Mouse (Mus musculus): ENCODE measurements around the gene Lzts3. TPM values are rescaled to one million over a fixed set of nuclear protein-coding genes. Genes with fewer than 3 reads are reported as not detected.

The Lzts3 gene
- polyA plus RNA-seq, 1 experiment from 2014 or later: 8.4 TPM

DNA sequence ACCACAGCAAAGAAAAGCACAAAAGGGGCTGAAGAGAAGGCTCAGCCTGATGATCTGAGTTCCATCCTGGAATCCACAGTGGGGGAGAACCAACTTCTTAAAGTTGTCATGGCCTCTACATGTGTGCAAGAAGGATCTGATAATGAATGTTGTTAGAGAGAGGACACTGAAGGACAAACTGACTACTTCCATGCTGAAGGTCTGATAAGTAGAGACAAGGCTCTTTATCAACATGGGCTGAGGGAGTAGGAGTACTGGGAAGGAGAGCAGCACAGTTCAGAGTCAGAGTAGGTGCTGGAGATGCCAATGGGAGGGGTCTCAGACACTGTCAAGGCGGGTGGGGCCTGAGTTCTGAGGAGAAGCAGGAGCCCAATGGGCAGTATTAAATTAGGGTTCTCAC is 47.0 kb downstream of the Lzts3 start:
- 77% methylated on average over 1 of the region's 1 CpGs for WGBS
- H3K36me3 ChIP-seq (ENCODE audit: control insufficient read depth, insufficient read depth, low read length): peaks cover 14% of the 10 kb centered on the region
- no peaks in the 10 kb centered on the region for H3K27me3 ChIP-seq (ENCODE audit: control insufficient read depth, insufficient read depth, low read length)
- no peak overlapping the region for H3K4me3 ChIP-seq (replicated peaks; ENCODE audit: low read length)
- H3K9me3 ChIP-seq (replicated peaks; ENCODE audit: control insufficient read depth, low read length): no peaks in the 10 kb centered on the region
- ATAC-seq (ENCODE audit: insufficient read depth, low FRiP score): no peak
- H3K9ac ChIP-seq (ENCODE audit: low read length): no peak overlapping the region
- no peak overlapping the region for H3K4me2 ChIP-seq (ENCODE audit: low read depth, low read length)
- no peak overlapping the region for H3K27ac ChIP-seq (ENCODE audit: low read length)
- H3K4me1 ChIP-seq (ENCODE audit: control insufficient read depth, insufficient read depth, low read length): no peaks in the 10 kb centered on the region

DNA sequence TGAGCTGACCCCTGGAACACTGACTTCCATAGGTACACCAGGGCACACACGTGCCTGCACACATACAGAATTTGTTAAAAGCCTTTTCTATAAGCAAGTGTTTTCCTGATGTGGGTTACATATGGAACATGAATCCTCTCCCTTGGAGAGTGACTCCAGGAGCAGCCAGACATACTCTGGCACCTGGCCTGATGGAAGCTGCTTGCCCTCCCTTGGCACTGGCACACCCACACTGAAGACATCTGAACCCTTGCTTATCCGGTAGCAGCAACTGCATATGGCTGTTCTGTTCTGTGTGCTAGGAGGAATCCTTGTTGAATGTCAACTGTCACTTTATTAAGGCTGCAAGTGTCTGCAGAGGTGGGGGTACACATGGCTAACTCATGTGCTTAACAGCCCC is 51.6 kb downstream of the Lzts3 start:
- Histone ChIP-seq H3K27ac (ENCODE audit: low read length) (no peak overlapping the region), H3K4me1 (ENCODE audit: control insufficient read depth, insufficient read depth, low read length) (no peaks in the 10 kb centered on the region), H3K4me3 (replicated peaks; ENCODE audit: low read length) (no peak overlapping the region), H3K36me3 (ENCODE audit: control insufficient read depth, insufficient read depth, low read length) (peaks cover 5% of the 10 kb centered on the region; the same call in 1 of the 2 replicates), H3K9me3 (replicated peaks; ENCODE audit: control insufficient read depth, low read length) (no peaks in the 10 kb centered on the region), H3K4me2 (ENCODE audit: low read depth, low read length) (no peak overlapping the region), H3K27me3 (ENCODE audit: control insufficient read depth, insufficient read depth, low read length) (no peaks in the 10 kb centered on the region), H3K9ac (ENCODE audit: low read length) (no peak overlapping the region)
- no peak for ATAC-seq (ENCODE audit: insufficient read depth, low FRiP score)
- WGBS: 89% methylated on average over 2 of the region's 2 CpGs

DNA sequence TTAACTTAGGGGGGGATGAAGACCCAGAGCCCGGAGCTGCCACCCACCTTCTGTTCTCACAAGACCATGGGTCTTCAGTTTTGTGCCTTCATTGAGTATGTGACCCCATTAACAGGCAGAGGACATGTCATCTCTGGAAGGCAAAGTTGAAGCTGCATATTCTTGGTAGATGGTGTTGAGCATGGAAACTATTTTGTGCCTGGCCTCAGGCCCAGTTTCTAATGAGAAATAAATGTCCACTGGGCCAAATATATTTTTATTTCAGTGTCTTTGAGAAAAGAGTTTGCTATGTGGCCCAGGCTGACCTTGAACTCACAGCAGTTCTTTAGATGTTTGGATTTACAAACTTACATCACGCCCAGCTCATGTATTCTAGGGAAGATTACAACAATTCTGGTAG is 52.8 kb downstream of the Lzts3 start:
- Histone ChIP-seq H3K4me3 (replicated peaks; ENCODE audit: low read length) (no peak overlapping the region), H3K9me3 (replicated peaks; ENCODE audit: control insufficient read depth, low read length) (no peaks in the 10 kb centered on the region), H3K27ac (ENCODE audit: low read length) (no peak overlapping the region), H3K9ac (ENCODE audit: low read length) (no peak overlapping the region), H3K36me3 (ENCODE audit: control insufficient read depth, insufficient read depth, low read length) (peaks cover 5% of the 10 kb centered on the region; the same call in 1 of the 2 replicates), H3K27me3 (ENCODE audit: control insufficient read depth, insufficient read depth, low read length) (no peaks in the 10 kb centered on the region), H3K4me2 (ENCODE audit: low read depth, low read length) (no peak overlapping the region), H3K4me1 (ENCODE audit: control insufficient read depth, insufficient read depth, low read length) (no peaks in the 10 kb centered on the region)
- 87% methylated on average over 2 of the region's 2 CpGs for WGBS
- ATAC-seq (ENCODE audit: insufficient read depth, low FRiP score): no peak

DNA sequence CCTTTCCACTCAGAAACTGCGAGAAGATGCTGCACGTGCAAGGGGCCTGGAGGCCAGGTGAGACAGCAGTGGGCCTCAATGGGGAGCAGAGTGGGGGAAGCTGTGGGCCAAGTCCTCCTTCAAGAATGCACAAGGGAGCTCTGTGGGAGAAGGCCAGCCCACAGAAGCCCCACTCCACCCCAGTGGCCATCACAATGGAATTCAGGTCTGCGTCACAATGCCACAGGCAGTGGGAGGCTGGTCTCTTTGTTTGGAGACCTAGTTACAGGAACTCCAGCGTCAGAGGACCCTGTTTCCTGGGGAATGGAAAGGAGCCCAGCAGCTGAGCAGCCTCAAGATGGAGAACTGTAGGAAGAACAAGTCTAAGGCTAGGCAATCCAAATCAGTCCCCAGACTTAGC is 53.4 kb downstream of the Lzts3 start:
- H3K27me3 ChIP-seq (ENCODE audit: control insufficient read depth, insufficient read depth, low read length): no peaks in the 10 kb centered on the region
- no peaks in the 10 kb centered on the region for H3K4me1 ChIP-seq (ENCODE audit: control insufficient read depth, insufficient read depth, low read length)
- no peaks in the 10 kb centered on the region for H3K9me3 ChIP-seq (replicated peaks; ENCODE audit: control insufficient read depth, low read length)
- ATAC-seq (ENCODE audit: insufficient read depth, low FRiP score): no peak
- H3K36me3 ChIP-seq (ENCODE audit: control insufficient read depth, insufficient read depth, low read length): peaks cover 5% of the 10 kb centered on the region; the same call in 1 of the 2 replicates
- 74% methylated on average over 4 of the region's 4 CpGs for WGBS
- H3K27ac ChIP-seq (ENCODE audit: low read length): no peak overlapping the region
- H3K4me2 ChIP-seq (ENCODE audit: low read depth, low read length): no peak overlapping the region
- H3K9ac ChIP-seq (ENCODE audit: low read length): no peak overlapping the region
- H3K4me3 ChIP-seq (replicated peaks; ENCODE audit: low read length): no peak overlapping the region

DNA sequence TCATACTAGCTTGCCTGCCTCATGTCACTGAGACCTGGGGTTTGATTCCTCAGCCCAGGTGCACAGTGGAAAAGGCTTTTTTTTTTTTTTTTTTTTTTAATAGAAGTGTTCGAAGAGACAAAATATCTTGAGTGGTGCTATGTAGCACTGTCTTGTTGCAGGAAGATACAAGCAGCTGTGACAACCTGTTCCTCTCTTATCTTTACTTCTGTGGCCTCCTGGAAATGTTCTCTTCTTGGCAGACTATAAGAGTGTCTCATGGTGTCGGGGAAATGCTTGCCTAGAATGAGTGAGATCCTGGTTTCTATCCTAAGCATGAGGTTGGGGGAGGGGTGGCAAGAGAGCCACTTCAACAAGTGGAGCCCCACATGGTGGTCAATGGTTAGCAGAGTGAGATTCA is 54.2 kb downstream of the Lzts3 start:
- WGBS: 68% methylated on average over 2 of the region's 2 CpGs
- H3K9me3 ChIP-seq (replicated peaks; ENCODE audit: control insufficient read depth, low read length): no peaks in the 10 kb centered on the region
- H3K4me3 ChIP-seq (replicated peaks; ENCODE audit: low read length): no peak overlapping the region
- no peak overlapping the region for H3K9ac ChIP-seq (ENCODE audit: low read length)
- H3K27ac ChIP-seq (ENCODE audit: low read length): no peak overlapping the region
- no peak for ATAC-seq (ENCODE audit: insufficient read depth, low FRiP score)
- H3K36me3 ChIP-seq (ENCODE audit: control insufficient read depth, insufficient read depth, low read length): peaks cover 5% of the 10 kb centered on the region; the same call in 1 of the 2 replicates
- H3K4me2 ChIP-seq (ENCODE audit: low read depth, low read length): no peak overlapping the region
- H3K27me3 ChIP-seq (ENCODE audit: control insufficient read depth, insufficient read depth, low read length): no peaks in the 10 kb centered on the region
- H3K4me1 ChIP-seq (ENCODE audit: control insufficient read depth, insufficient read depth, low read length): no peaks in the 10 kb centered on the region

DNA sequence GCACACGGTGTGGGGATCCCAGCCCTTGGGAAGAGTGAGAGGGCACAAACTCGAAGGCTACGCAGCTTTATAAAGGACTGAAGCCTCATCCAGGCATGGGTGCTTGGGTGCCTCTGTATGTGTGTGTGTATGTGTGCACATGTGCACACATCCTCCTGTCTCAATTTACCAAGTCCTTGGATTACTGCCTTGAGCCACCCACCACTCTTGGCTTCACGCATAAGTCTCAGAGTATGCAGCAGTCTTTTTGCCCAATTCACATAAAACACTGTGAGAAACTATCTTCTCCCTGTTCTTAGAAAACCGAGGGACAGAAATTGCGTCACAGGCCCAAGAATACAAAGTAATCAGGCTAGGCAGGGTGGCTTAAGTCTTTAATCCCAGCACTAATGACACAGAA is 56.6 kb downstream of the Lzts3 start:
- H3K4me1 ChIP-seq (ENCODE audit: control insufficient read depth, insufficient read depth, low read length): no peaks in the 10 kb centered on the region
- no peak overlapping the region for H3K27ac ChIP-seq (ENCODE audit: low read length)
- ATAC-seq (ENCODE audit: insufficient read depth, low FRiP score): no peak
- H3K27me3 ChIP-seq (ENCODE audit: control insufficient read depth, insufficient read depth, low read length): peaks cover 15% of the 10 kb centered on the region
- no peak overlapping the region for H3K4me3 ChIP-seq (replicated peaks; ENCODE audit: low read length)
- H3K36me3 ChIP-seq (ENCODE audit: control insufficient read depth, insufficient read depth, low read length): no peaks in the 10 kb centered on the region
- H3K4me2 ChIP-seq (ENCODE audit: low read depth, low read length): no peak overlapping the region
- H3K9me3 ChIP-seq (replicated peaks; ENCODE audit: control insufficient read depth, low read length): no peaks in the 10 kb centered on the region
- no peak overlapping the region for H3K9ac ChIP-seq (ENCODE audit: low read length)
- WGBS: 82% methylated on average over 6 of the region's 6 CpGs

DNA sequence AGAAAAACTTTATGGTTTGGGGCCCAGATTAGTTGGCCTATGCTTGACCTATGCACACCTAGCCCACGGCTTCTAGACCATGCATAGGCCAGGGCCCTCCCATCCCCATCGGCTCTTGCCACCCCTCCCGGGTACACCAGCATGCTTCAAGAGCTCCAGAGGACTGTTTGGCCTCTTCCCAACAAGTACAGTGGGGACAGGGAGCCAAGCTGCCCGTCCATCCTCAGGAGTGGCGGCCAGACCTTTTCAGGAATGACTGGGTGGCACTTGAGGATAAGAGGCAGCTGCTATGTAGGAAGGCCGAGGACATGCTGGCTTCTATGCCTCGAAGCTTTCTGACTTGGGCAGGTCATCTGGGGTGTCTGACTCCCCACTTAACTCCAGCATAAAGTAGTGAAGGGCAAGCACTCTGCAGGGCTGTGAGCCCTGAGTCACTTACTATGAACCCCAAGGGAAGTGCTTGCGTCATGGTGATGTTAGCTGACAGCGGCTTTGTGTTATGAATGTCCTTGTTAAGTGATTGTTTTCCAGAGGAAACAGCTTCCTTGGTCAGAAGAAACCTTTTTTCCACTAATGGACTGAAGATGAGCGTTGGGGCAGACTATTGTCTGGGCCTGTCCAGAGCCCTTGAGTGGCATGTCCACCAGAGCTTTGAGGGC is 58.6 kb downstream of the Lzts3 start:
- no peak for ATAC-seq (ENCODE audit: insufficient read depth, low FRiP score)
- no peak overlapping the region for H3K4me2 ChIP-seq (ENCODE audit: low read depth, low read length)
- no peaks in the 10 kb centered on the region for H3K9me3 ChIP-seq (replicated peaks; ENCODE audit: control insufficient read depth, low read length)
- WGBS: 76% methylated on average over 10 of the region's 10 CpGs
- peaks cover 4% of the 10 kb centered on the region for H3K4me1 ChIP-seq (ENCODE audit: control insufficient read depth, insufficient read depth, low read length)
- H3K27ac ChIP-seq (ENCODE audit: low read length): no peak overlapping the region
- H3K36me3 ChIP-seq (ENCODE audit: control insufficient read depth, insufficient read depth, low read length): no peaks in the 10 kb centered on the region
- H3K9ac ChIP-seq (ENCODE audit: low read length): no peak overlapping the region
- H3K27me3 ChIP-seq (ENCODE audit: control insufficient read depth, insufficient read depth, low read length): peaks cover 33% of the 10 kb centered on the region
- no peak overlapping the region for H3K4me3 ChIP-seq (replicated peaks; ENCODE audit: low read length)

Other genes starting within 250 kb of the Lzts3 start
- gene Cpxm1, start 245.2 kb downstream of the Lzts3 start, polyA plus RNA-seq (2015; fragmentation: Nextera tagmentation; extraction: Ambion mirVana): 53.5 and 56.4 TPM in 2 replicates
- not detected in 2 replicates for gene Gm28372, start 237.6 kb downstream of the Lzts3 start, polyA plus RNA-seq (2015; fragmentation: Nextera tagmentation; extraction: Ambion mirVana)
- not detected in 2 replicates for gene 1700020A23Rik, start 237.5 kb downstream of the Lzts3 start, polyA plus RNA-seq (2015; fragmentation: Nextera tagmentation; extraction: Ambion mirVana)
- not detected in 2 replicates for gene Tmem239, start 236.3 kb downstream of the Lzts3 start, polyA plus RNA-seq (2015; fragmentation: Nextera tagmentation; extraction: Ambion mirVana)
- gene Vps16, start 218.5 kb downstream of the Lzts3 start, polyA plus RNA-seq (2015; fragmentation: Nextera tagmentation; extraction: Ambion mirVana): 83.2 and 93.8 TPM in 2 replicates
- gene Pced1a, start 218.1 kb downstream of the Lzts3 start, polyA plus RNA-seq (2015; fragmentation: Nextera tagmentation; extraction: Ambion mirVana): 16.1 and 16.4 TPM in 2 replicates
- gene Ptpra, start 192.5 kb downstream of the Lzts3 start, polyA plus RNA-seq (2015; fragmentation: Nextera tagmentation; extraction: Ambion mirVana): 68.4 and 70.8 TPM in 2 replicates
- 69.6 and 82.3 TPM in 2 replicates for gene Mrps26, start 79.1 kb downstream of the Lzts3 start, polyA plus RNA-seq (2015; fragmentation: Nextera tagmentation; extraction: Ambion mirVana)
- not detected in 2 replicates for gene Oxt, start 66.6 kb downstream of the Lzts3 start, polyA plus RNA-seq (2015; fragmentation: Nextera tagmentation; extraction: Ambion mirVana)
- gene Avp, start 60.2 kb downstream of the Lzts3 start, polyA plus RNA-seq (2015; fragmentation: Nextera tagmentation; extraction: Ambion mirVana): not detected in 2 replicates
- gene Fastkd5, start 12.8 kb downstream of the Lzts3 start, polyA plus RNA-seq (2015; fragmentation: Nextera tagmentation; extraction: Ambion mirVana): 14.7 and 16.0 TPM in 2 replicates
- gene Ubox5, start 12.8 kb downstream of the Lzts3 start, polyA plus RNA-seq (2015; fragmentation: Nextera tagmentation; extraction: Ambion mirVana): 9.6 and 10.7 TPM in 2 replicates
- 76.6 and 78.6 TPM in 2 replicates for gene Ddrgk1, start 21.9 kb upstream of the Lzts3 start, polyA plus RNA-seq (2015; fragmentation: Nextera tagmentation; extraction: Ambion mirVana)
- 71.7 and 85.5 TPM in 2 replicates for gene Itpa, start 24.8 kb upstream of the Lzts3 start, polyA plus RNA-seq (2015; fragmentation: Nextera tagmentation; extraction: Ambion mirVana)
- 0.70 and 0.77 TPM in 2 replicates for gene Slc4a11, start 54.7 kb upstream of the Lzts3 start, polyA plus RNA-seq (2015; fragmentation: Nextera tagmentation; extraction: Ambion mirVana)

Measured in stomach, embryonic 16.5 days (tissue).